Mouse (Mus musculus): ENCODE data around the gene Cpm. TPM values are rescaled to one million over a fixed set of nuclear protein-coding genes. Genes with fewer than 3 reads are reported as not detected.

Gene Cpm
- polyA plus RNA-seq, 2 experiments: 24.4 to 41.6 TPM

DNA sequence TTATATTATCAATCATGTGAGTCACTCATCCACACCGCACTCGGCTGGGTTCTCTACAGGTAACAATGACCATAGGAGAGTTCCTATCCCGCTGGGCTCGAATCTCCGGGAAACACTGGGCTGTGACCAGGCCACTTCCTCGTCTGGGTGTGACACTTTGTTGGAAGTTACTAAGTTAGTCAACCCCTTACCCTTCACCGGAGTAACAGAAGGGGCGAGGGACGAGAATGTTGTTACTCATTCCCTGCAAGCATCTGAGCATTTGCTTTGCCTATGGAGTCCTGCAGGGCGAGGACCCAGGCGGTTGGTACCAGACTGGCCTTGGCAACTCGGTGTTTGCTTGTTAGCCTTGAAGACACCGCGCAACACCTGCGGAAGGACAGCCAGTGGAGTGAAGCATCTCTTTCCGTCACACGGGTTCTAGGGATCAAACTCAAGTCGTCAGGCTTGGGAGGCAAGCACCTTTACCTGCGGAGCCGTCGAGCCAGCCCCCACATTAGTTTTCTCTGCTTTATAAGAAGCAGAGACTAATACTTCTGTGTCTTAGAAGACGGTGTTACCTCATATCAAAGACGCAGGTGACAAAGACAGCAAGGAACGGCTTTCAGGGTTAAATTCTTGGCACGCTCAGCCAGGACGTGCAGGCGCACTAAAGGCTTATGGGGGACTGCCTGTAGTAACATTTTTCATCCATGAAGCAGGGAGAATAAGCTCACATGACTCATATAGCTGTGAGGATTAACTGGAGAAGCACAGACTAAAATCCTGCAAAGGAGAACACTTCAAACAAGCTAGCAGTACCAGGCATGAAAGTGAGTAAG is 10.0 kb upstream of the Cpm start:
- no peak overlapping the region for H3K4me3 ChIP-seq (replicated peaks; ENCODE audit: low read length)
- H3K27me3 ChIP-seq (ENCODE audit: control insufficient read depth, insufficient read depth, low read length): no peaks in the 10 kb centered on the region
- H3K4me1 ChIP-seq (ENCODE audit: control insufficient read depth, insufficient read depth, low read length): no peaks in the 10 kb centered on the region
- DNase-seq (ENCODE audit: low spot score) (no peak), ATAC-seq (ENCODE audit: low FRiP score, low read depth) (no peak)
- H3K4me2 ChIP-seq (replicated peaks; ENCODE audit: low read depth, low read length, severe bottlenecking): no peak overlapping the region
- WGBS: 80% methylated on average over 27 of the region's 27 CpGs
- no peaks in the 10 kb centered on the region for H3K36me3 ChIP-seq (ENCODE audit: control insufficient read depth, insufficient read depth, low read length)
- no peak for TF ChIP-seq POLR2A (IDR thresholded peaks at IDR 0.05; ENCODE audit: borderline replicate concordance, extremely low read depth, insufficient read depth, insufficient read length)
- H3K27ac ChIP-seq (replicated peaks; ENCODE audit: low read depth, low read length): no peak overlapping the region
- no peak overlapping the region for H3K9ac ChIP-seq (ENCODE audit: low read depth, low read length, severe bottlenecking)
- no peaks in the 10 kb centered on the region for H3K9me3 ChIP-seq (ENCODE audit: control insufficient read depth, low read length)

DNA sequence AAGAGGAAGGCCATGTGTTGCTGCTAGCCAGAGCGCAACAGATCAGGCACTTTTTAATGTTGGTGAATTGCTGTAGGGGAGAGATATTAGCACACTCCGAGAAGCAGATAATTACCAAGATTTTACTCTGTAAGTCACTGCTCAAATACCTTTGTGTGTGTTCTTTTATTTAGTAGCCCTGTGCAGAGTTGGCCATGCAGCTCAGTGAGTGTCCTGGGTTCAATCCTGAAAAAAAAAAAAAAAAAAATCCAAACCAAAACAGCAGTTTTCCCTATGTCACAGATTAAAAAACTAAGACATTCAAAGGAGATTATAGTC is 9.5 kb upstream of the Cpm start:
- Histone ChIP-seq H3K9ac (ENCODE audit: low read depth, low read length, severe bottlenecking) (no peak overlapping the region), H3K4me2 (replicated peaks; ENCODE audit: low read depth, low read length, severe bottlenecking) (no peak overlapping the region), H3K4me1 (ENCODE audit: control insufficient read depth, insufficient read depth, low read length) (no peaks in the 10 kb centered on the region), H3K36me3 (ENCODE audit: control insufficient read depth, insufficient read depth, low read length) (no peaks in the 10 kb centered on the region), H3K27me3 (ENCODE audit: control insufficient read depth, insufficient read depth, low read length) (no peaks in the 10 kb centered on the region), H3K27ac (replicated peaks; ENCODE audit: low read depth, low read length) (no peak overlapping the region), H3K9me3 (ENCODE audit: control insufficient read depth, low read length) (no peaks in the 10 kb centered on the region), H3K4me3 (replicated peaks; ENCODE audit: low read length) (no peak overlapping the region)
- no peak for ATAC-seq (ENCODE audit: low FRiP score, low read depth)
- no peak for TF ChIP-seq POLR2A (IDR thresholded peaks at IDR 0.05; ENCODE audit: borderline replicate concordance, extremely low read depth, insufficient read depth, insufficient read length)
- WGBS: 72% methylated on average over 2 of the region's 2 CpGs
- DNase-seq (ENCODE audit: low spot score): no peak

DNA sequence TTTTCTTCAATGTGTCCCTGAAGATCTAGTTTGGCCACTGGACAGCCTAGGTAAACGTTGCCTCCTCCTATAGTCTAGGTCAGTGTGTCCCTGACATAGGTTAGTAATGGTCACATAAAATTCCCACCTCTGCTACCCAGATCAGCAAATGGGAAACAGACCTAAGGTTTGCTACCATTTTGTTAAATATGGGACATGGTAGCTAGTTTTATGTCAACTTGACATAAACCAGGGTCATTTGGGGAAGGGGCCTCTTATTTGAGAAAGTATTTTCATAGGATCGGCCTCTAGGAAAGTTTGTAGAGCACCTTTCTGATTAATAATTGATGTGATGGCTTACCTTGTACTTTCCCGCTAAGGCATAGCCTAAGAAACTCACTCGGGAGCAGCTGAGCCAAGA is 8.8 kb upstream of the Cpm start:
- H3K9me3 ChIP-seq (ENCODE audit: control insufficient read depth, low read length): no peaks in the 10 kb centered on the region
- no peak for DNase-seq (ENCODE audit: low spot score)
- TF ChIP-seq POLR2A (IDR thresholded peaks at IDR 0.05; ENCODE audit: borderline replicate concordance, extremely low read depth, insufficient read depth, insufficient read length): no peak
- no peak overlapping the region for H3K9ac ChIP-seq (ENCODE audit: low read depth, low read length, severe bottlenecking)
- H3K4me1 ChIP-seq (ENCODE audit: control insufficient read depth, insufficient read depth, low read length): no peaks in the 10 kb centered on the region
- no peak overlapping the region for H3K4me2 ChIP-seq (replicated peaks; ENCODE audit: low read depth, low read length, severe bottlenecking)
- H3K36me3 ChIP-seq (ENCODE audit: control insufficient read depth, insufficient read depth, low read length): no peaks in the 10 kb centered on the region
- ATAC-seq (ENCODE audit: low FRiP score, low read depth): no peak
- 86% methylated on average over 4 of the region's 4 CpGs for WGBS
- no peaks in the 10 kb centered on the region for H3K27me3 ChIP-seq (ENCODE audit: control insufficient read depth, insufficient read depth, low read length)
- no peak overlapping the region for H3K27ac ChIP-seq (replicated peaks; ENCODE audit: low read depth, low read length)
- H3K4me3 ChIP-seq (replicated peaks; ENCODE audit: low read length): no peak overlapping the region

DNA sequence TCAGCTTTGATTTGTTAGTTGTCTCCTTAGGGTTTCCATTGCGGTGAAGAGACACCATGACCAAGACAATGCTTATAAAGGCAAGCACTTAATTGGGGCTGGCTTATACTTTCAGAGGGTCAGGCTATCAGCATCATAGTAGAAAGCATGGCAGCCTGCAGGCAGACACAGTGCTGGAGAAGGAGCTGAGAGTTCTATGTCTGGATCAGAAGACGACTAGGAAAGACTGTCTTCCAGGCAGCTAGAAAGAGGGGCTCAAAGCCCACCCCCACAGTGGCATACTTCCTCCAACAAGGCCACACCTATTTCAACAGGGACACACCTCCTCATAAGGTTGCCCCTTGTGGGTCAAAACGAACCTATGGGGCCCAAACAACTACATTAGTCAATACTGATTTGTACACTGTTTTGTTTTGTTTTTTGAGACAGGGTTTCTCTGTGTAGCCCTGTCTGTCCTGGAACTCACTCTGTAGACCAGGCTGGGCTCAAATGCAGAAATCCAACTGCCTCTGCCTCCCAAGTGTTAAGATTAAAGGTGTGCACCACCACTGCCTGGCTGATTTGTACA is 8.3 kb upstream of the Cpm start:
- TF ChIP-seq POLR2A (IDR thresholded peaks at IDR 0.05; ENCODE audit: borderline replicate concordance, extremely low read depth, insufficient read depth, insufficient read length): no peak
- Histone ChIP-seq H3K9me3 (ENCODE audit: control insufficient read depth, low read length) (no peaks in the 10 kb centered on the region), H3K36me3 (ENCODE audit: control insufficient read depth, insufficient read depth, low read length) (no peaks in the 10 kb centered on the region), H3K9ac (ENCODE audit: low read depth, low read length, severe bottlenecking) (no peak overlapping the region), H3K4me2 (replicated peaks; ENCODE audit: low read depth, low read length, severe bottlenecking) (no peak overlapping the region), H3K27ac (replicated peaks; ENCODE audit: low read depth, low read length) (no peak overlapping the region), H3K4me3 (replicated peaks; ENCODE audit: low read length) (no peak overlapping the region), H3K4me1 (ENCODE audit: control insufficient read depth, insufficient read depth, low read length) (no peaks in the 10 kb centered on the region), H3K27me3 (ENCODE audit: control insufficient read depth, insufficient read depth, low read length) (no peaks in the 10 kb centered on the region)
- 69% methylated on average over 3 of the region's 3 CpGs for WGBS
- ATAC-seq (ENCODE audit: low FRiP score, low read depth) (no peak), DNase-seq (ENCODE audit: low spot score) (no peak)

DNA sequence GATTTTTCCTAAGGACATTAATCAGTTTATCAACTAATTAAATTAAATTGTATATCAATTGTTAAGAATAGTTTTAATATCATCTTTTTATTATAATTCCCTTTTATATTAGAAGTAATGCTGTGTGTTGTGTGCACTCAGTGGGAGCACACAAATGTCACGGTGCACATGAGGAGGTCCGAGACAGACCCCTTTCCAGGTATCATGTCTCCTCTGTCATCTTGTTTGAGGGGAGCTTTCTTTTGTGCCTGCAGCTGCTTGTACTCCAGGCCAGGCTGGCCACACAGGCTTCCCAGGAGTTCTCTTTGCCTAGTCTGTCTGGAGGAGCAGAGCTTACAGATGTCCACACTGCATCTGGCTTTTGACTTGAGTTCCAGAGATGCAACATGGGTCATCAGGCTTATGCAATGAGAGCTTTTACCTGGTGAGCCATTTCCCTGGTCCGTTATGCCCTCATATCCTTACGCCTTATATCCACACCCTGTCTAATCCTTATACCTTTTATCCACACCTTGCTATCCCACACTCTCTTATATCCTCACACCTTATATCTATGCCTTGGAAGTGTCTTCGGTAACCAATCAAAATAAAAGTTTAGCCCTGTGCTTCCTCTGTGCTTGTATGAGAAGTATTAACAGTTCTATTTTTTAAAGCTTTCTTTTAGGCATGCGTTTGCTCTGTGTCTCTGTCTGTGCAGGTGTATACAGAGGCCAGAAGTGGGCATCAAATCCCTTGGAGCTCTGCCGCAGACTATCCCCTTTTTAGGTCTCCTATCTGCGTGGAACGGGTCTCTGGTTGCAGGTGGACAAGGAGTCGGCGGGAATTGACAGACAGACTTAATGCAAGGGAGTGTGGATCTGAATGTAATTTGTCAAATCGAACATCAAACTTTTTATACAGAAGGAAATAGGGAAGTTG is 7.4 kb upstream of the Cpm start:
- H3K27ac ChIP-seq (replicated peaks; ENCODE audit: low read depth, low read length): no peak overlapping the region
- H3K4me2 ChIP-seq (replicated peaks; ENCODE audit: low read depth, low read length, severe bottlenecking): no peak overlapping the region
- no peaks in the 10 kb centered on the region for H3K4me1 ChIP-seq (ENCODE audit: control insufficient read depth, insufficient read depth, low read length)
- ATAC-seq (ENCODE audit: low FRiP score, low read depth) (no peak), DNase-seq (ENCODE audit: low spot score) (no peak)
- H3K4me3 ChIP-seq (replicated peaks; ENCODE audit: low read length): no peak overlapping the region
- no peaks in the 10 kb centered on the region for H3K27me3 ChIP-seq (ENCODE audit: control insufficient read depth, insufficient read depth, low read length)
- 92% methylated on average over 12 of the region's 12 CpGs for WGBS
- H3K9me3 ChIP-seq (ENCODE audit: control insufficient read depth, low read length): no peaks in the 10 kb centered on the region
- H3K36me3 ChIP-seq (ENCODE audit: control insufficient read depth, insufficient read depth, low read length): no peaks in the 10 kb centered on the region
- no peak for TF ChIP-seq POLR2A (IDR thresholded peaks at IDR 0.05; ENCODE audit: borderline replicate concordance, extremely low read depth, insufficient read depth, insufficient read length)
- H3K9ac ChIP-seq (ENCODE audit: low read depth, low read length, severe bottlenecking): no peak overlapping the region
